Mouse (Mus musculus) CH12F3 (cell line): ENCODE results near the gene Btg2.

Source experiments
- in situ Hi-C: fragments of 300-500 bp; cut with MboI; formaldehyde crosslinking; loops from 2 replicates; pipeline ENCODE4 v1.14.3; 2020; ENCODE audit warnings: low sequenced_read_pairs

Btg2 gene

GRCm38 (mm10) chr1:134079477-134080163, 700 bp upstream of the Btg2 start:
- in situ Hi-C loops = no loop called here

- in situ Hi-C loops = no loop called here
These were observed 692 bp downstream of the Btg2 start for GRCm38 (mm10) chr1:134078061-134078795.

- in situ Hi-C loops = no loop called here
These were observed 1.4 kb downstream of the Btg2 start for GRCm38 (mm10) chr1:134077389-134078060.

GRCm38 (mm10) chr1:134076789-134077188, 2.1 kb downstream of the Btg2 start:
- in situ Hi-C loops = no loop called here

- in situ Hi-C loops = no loop called here
These were observed 3.4 kb downstream of the Btg2 start for GRCm38 (mm10) chr1:134075532-134075931.

GRCm38 (mm10) chr1:134074606-134075005, 4.3 kb downstream of the Btg2 start:
- in situ Hi-C loops = no loop called here

GRCm38 (mm10) chr1:134074184-134074583, 4.7 kb downstream of the Btg2 start:
- in situ Hi-C loops = no loop called here

GRCm38 (mm10) chr1:134073658-134074057, 5.3 kb downstream of the Btg2 start:
- in situ Hi-C loops = no loop called here

- in situ Hi-C loops = no loop called here
These were observed 5.8 kb downstream of the Btg2 start for GRCm38 (mm10) chr1:134073061-134073564.

- in situ Hi-C loops = no loop called here
These were observed 7.4 kb downstream of the Btg2 start for GRCm38 (mm10) chr1:134071411-134072018.

GRCm38 (mm10) chr1:134070099-134070669, 8.7 kb downstream of the Btg2 start:
- in situ Hi-C loops = no loop called here

- in situ Hi-C loops = no loop called here
These were observed 11.7 kb downstream of the Btg2 start for GRCm38 (mm10) chr1:134067143-134067619.

GRCm38 (mm10) chr1:134066554-134066953, 12.4 kb downstream of the Btg2 start:
- in situ Hi-C loops = no loop called here

- in situ Hi-C loops = no loop called here
These were observed 13.6 kb downstream of the Btg2 start for GRCm38 (mm10) chr1:134065241-134065809.

- in situ Hi-C loops = no loop called here
These were observed 14.6 kb downstream of the Btg2 start for GRCm38 (mm10) chr1:134064296-134064831.

- in situ Hi-C loops = no loop called here
These were observed 15.2 kb downstream of the Btg2 start for GRCm38 (mm10) chr1:134063773-134064125.

- in situ Hi-C loops = no loop called here
These were observed 15.7 kb downstream of the Btg2 start for GRCm38 (mm10) chr1:134063086-134063772.

- in situ Hi-C loops = no loop called here
These were observed 16.4 kb downstream of the Btg2 start for GRCm38 (mm10) chr1:134062411-134063085.

GRCm38 (mm10) chr1:134061915-134062314, 17.0 kb downstream of the Btg2 start:
- in situ Hi-C loops = no loop called here
